Mouse (Mus musculus): ENCODE results near the gene Cdc20.

- TF ChIP-seq POLR2A (IDR thresholded peaks at IDR 0.05; ENCODE audit: insufficient read depth, low read depth, low read length) (no peak), CTCF (IDR thresholded peaks at IDR 0.05) (no peak), EP300 (IDR thresholded peaks at IDR 0.05; ENCODE audit: insufficient read depth, low read depth, low read length) (no peak)
These were observed 4.8 kb downstream of the Cdc20 start for GRCm38 (mm10) chr4:118432332-118432731.

Data from heart, adult 2 months (tissue).